Mouse (Mus musculus) cerebellum, adult 11 months (tissue): ENCODE data around the gene C5ar1.
A peak's percentile ranks its signal among the peaks of the same experiment; 100 is the strongest.
"Not testable (repeated sequence)": the region's sequence is repeated elsewhere in the genome, so short reads cannot be mapped to it uniquely, and the experiment has no call there.

ENCODE experiments used
- DNase-seq: peaks from one replicate; pipeline ENCODE4 v3.0.0; 2022

Gene C5ar1

DNA sequence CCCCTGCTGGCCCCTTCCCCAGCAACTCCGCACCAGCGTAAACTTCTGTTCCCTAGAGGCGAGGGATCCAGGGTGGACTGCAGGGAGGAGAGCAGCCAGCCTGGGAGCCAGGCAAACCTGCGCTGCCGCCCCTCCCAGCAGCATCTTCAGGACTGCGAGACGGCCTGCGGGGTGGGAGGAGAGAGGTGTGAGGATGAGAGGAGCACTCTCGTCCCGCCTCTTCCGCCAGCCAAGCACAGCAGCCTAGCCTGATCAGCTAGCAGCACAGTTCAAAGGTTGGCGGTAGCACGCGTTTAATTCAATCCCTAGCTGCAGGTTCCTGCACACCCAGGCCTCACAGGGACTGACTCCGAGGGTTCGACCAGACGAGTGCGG, 14.4 kb upstream of the C5ar1 start:
- DNase-seq = peak; percentile 72

DNA sequence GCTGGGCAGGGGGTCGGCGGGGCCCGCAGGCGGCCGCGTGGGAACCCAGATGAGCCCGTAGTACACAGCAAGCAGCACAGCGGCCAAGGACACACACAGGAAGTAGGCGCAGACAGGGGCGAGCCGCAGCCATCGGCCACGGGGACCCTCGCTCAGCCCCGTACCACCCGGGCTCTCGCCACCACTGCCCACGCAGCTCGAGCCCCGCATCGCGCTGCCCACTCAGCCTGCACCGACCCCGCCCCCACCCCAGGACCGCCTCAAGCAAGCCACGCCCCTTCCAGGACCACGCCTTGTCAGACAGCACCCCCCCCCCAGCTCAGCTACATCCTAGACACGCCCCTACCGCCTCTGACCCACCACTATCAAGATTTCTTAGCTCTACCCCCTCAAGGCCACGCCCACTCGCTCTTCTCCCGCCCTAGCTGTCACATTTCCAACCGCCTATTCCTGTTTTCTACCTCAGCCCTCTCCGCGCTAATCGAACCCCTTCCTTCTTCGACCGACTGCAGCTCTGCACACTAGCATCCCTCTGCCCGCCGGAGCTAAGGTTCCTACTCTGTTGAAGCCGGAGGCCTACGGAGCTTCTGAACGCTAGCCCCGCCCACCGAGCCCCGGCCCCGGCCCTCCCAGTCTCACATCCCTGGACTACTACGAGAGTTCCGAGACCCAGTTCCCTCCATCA, 13.9 kb upstream of the C5ar1 start, which contains the start of gene Inafm1:
Inafm1 (minus strand) TSS at position 537 of the 685 bp plus-strand sequence.
- DNase-seq = peak; percentile 87

DNA sequence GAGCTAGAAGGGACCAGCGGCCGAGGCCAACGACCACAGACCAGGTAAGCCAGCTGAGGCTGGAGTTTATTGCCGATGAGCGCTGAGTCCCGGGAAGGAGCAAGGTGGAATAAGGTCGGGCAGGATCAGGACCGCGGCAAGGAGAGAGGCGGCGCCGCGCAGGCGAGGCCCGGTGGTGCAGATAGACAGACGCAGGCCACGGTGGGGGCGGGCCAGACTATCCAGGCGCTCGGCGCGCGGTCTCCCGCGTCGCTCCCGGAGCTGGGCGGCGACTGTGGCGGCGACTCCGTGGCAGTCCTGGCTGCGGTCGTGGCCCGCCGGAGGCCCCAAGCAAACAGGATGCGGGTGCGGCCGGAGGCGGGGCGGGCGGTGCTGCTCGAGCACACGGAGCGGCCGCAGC, 13.3 kb upstream of the C5ar1 start:
- DNase-seq = peak; percentile 78

DNA sequence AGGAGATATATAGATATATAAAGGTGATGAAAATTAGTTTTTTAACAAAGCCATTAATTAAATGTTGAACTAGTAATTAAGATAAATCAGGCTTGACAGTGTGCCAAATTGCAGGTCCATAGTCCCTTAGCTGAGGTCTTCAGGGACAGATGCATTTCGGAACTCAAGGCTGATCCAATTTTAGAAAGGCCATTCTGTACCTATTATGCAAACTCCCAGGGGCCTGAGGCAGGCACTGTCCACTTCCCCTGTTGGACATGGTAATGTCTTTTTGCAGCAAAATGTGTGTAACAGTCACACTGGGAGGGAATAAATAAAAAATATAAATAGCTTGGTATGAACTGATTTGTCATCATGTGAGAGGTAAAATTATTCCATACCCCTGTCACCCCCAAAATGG, 11.8 kb upstream of the C5ar1 start:
- no peak for DNase-seq

DNA sequence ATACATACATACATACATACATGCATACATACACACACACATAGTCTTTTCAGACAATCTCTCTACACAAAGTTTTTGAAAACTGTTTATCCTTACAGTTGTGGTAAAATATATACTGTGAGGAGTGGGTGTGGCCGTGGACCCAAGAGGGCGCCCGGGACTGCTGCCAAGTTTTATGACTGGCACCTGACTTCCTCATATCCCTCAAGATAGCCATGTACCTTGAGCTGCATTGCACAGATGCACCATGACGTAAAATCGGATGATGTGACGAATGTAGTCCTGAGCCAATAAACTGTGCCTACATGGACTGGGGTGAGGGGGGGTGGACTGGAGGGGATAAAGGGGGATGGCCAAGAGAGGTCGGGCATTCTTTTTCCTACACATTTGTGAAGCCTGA, 7.3 kb upstream of the C5ar1 start:
- not testable (repeated sequence) for DNase-seq

DNA sequence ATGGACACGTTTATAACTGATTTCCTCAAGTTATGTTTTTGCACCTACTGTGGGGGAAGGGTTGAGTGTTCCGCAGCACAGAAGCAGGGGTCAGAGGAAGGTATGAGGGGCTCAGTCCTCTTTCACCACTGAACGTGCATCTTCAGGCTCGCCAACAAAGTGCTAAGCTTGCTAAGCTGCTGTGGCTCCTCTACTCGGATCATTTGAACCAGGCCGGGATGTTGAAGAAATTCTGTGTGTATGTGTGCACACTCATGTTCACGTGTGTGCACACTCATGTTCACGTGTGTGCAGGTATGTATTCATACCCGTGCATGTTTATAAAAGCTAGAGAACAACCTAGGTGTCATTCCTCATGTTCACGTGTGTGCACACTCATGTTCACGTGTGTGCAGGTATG, 6.5 kb upstream of the C5ar1 start:
- DNase-seq = no peak

DNA sequence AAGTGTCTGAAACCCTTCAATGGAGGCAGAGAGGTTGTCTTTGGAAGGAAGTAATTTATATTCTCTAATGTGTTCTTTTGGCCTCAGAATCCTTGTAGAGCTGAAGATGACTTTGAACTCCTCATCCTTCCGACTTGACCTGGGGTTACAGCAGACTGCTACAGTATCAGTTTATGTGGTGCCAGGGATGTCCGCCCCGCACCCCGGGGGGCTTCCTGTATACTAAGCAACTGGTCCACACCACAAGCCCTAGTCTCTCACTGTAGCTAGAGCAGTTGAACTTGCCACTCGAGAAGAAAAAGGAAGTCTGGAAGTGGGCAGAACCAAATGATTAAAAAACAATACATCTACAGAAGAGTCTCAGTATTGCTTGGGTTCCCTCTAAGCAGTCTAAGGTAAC, 4.5 kb upstream of the C5ar1 start:
- no peak for DNase-seq

DNA sequence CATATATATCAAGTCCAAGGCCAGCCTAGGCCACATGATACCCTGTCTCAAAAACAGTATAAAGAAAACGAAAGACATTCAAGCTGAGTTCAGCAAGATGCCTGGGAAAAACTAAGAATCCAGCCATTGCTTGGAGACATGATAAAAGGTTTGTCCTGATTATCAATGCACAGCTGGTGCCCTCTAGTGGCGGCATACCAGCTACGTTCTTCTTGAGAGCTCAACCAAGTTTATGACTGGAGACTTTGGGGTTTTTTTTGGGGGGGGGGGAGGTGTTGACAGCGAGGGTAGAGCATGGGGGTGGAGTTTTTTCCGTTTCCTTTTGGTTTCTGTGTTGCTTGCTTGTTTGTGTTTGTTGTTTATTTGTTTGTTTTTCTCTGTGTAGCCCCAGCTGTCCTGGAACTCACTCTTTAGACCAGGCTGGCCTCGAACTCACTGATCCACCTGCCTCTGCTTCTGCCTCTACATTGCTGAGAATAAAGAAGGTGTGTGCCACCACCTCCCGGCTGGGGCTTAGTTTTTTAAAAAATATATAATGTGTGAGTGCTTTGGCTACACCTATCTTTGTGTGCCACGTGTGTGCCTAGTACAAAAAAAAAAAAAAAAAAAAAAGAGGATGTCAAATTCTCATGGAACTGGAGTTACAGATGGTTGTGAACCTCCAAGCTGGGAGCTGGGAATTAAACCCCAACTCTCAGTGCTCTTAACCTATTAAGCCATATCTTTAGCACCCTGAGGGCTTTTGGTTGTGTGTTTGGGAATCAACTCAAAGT, 3.9 kb upstream of the C5ar1 start:
- DNase-seq = peak; percentile 73

DNA sequence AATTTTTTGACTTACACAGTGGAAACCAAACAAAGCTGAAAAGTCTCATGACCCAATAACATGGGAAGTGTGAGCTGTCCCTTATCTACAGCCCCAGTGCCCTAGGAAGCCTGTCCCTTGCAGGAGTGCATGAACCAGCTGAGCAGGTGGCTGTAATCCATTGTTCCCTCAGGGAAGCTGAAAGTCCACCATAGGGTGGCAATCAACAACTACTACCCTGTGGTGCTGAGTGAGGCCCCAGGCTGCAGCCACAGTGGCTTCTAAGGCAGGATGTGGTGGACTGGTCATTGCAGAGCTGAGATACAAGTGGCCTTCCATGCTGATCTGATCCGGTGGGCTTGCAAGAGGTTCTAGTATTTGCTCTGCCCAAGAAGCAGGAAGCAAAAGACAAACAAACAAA, 1.8 kb upstream of the C5ar1 start:
- no peak for DNase-seq

DNA sequence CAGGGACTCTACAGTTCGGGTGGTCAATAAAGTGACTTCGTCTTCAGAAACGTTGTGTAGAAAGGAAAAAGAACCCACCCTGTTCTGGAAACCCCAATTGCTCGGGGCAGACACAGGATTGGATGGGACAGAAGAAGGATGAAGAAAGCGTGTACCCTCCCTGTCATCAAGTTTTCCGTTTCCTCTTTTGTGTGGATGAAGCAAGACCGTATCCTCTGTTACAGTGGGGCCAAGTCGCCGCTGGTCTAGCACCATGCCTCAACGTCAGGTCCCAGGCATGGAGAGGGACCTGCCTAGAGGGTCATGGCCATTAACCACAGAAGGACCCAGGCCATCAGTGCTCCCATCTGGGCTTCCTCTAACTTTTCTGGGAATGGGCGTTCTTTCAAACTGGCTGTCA, 1.5 kb downstream of the C5ar1 start:
- no peak for DNase-seq

DNA sequence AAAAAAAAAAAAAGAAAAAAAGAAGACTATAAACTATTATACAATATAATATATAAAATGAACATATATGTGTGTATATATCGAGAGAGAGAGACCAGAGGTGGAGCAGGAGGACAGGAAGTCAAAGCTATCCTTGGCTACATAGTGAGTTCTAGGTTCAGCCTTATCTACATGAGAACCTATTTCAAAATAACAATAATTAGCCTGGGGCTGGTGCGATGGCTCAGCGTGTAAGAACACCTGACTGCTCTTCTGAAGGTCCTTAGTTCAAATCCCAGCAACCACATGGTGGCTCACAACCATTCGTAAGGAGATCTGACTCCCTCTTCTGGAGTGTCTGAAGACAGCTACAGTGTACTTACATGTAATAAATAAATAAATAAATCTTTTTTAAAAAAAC, 3.4 kb downstream of the C5ar1 start:
- not testable (repeated sequence) for DNase-seq

DNA sequence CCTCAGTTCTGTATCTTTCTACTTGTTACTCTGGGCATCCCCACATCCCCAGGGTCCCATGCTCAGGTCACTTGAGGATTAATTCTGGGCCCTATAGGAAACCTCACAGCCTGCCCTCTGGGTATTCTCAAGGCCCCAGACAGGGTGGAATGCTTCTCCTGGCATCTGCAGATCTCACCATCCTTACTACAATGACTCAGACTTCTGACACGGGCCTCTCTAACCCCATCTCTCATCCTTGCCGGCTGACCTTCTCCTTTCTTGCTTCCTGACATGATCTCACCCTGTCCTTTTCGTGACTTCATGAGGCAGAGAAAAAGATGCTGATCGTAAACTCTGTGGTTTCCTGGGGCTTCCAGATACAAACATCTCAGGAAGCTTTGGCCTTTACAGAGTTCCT, 5.1 kb downstream of the C5ar1 start:
- no peak for DNase-seq

DNA sequence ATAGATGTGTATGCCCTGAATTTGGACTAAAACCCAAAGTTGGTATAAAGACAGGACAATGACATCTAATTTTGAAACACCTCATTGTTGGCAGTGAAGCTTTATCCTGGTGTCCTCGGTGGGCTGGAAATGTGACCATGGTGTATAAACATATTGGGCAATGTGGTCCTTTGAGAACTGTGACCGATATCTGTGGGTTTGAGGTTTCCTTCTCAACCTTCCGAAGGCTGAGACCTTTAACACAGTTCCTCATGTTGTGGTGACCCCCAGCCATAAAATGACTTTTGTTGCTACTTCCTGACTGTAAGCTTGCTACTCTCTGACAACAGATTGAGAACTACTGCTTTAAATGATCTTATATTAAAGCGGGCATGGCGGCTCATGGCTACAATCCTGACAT, 8.7 kb downstream of the C5ar1 start:
- no peak for DNase-seq

DNA sequence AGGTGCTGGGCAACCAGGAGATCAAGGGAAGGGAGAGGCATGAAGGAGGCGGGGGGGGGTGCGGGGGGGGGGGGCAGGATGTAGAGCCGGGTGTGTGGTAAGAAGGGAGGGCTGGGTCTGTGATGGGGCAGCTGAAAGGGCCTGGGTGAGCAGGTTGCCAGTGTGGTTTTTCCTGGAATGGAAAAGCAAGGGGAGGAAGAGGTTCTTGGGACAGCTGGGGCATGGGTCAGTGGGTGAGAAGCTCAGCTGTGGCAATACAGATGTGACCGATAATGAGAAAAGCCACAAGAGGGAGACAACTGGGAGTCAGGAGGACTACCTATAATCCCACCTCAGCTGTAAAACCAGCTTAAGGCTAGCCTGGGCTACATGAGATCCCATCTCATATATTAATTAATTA, 13.4 kb downstream of the C5ar1 start:
- DNase-seq = no peak

DNA sequence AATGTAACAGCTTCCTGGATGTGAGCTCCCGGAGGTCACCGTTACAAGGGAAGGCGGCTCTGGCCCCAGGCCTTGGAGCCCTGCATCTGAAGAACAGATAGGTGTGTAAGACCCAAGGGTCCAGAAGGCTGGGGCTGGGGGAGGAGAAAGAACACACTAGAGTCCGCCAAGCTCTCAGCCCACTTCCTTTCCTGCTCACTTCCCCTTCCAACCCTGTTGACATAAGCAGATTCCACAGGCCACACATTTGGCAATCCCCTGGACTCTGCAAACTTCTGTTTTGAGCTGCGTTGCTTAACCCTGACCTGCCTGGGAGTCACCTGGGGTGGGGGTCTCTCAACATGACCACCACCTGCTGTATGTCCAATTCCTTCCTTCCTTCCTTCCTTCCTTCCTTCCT, 15.3 kb downstream of the C5ar1 start, which contains the start of gene C5ar2:
C5ar2 (minus strand) TSS at position 88 of the 400 bp plus-strand sequence.
- no peak for DNase-seq

DNA sequence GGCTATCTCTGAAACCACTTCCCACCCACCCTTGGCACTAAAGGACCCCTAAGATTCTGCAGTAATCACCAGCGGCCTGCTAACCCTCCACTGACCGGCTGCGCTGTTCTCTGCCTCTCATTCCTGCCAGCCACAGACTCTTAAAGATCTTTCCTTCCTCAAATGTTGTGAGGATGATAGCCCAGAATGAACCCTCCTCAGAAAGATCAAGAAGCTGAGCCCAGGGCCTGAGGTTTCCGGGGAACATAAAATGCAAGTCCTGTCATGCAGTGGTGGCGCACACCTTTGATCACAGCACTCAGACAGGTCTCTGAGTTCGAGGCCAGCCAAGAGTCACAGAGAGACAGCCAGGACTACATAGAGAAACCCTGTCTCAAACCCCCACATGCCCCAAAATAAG, 17.1 kb downstream of the C5ar1 start:
- no peak for DNase-seq

DNA sequence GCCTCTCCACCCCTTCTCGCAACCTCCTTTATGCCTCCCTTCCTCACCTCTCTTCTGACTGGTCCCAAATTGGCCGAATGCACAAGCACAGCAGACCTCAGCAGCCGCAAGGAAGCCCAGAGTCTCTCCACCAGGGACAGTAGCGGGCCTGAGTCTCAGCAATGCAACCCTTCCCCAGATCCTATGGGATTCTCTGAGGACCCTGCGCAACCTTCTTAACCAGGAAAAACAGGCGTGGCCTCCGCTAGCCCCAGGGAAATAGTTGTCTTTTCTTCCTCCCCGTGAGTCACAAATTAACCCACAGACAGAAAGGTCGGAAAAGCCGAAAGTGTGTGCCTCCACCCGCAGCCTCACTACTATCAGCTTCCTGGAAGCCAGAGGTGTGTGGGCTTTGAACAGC, 17.6 kb downstream of the C5ar1 start:
- DNase-seq = no peak

DNA sequence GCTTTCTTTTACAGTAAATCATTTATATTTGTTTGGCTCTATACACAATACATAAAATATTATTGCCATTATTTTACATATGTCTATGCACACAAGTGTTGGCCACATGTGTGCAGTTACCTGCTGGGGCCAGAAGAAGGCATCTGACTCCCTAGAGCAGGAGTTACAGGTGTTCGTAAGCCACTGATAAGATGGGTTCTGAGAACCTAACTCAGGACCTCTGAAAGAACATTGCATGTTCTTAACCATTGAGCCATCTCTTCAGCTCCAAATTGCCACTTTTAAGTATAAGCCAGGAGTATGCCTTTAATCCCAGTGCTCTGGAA, 18.4 kb downstream of the C5ar1 start:
- no peak for DNase-seq

DNA sequence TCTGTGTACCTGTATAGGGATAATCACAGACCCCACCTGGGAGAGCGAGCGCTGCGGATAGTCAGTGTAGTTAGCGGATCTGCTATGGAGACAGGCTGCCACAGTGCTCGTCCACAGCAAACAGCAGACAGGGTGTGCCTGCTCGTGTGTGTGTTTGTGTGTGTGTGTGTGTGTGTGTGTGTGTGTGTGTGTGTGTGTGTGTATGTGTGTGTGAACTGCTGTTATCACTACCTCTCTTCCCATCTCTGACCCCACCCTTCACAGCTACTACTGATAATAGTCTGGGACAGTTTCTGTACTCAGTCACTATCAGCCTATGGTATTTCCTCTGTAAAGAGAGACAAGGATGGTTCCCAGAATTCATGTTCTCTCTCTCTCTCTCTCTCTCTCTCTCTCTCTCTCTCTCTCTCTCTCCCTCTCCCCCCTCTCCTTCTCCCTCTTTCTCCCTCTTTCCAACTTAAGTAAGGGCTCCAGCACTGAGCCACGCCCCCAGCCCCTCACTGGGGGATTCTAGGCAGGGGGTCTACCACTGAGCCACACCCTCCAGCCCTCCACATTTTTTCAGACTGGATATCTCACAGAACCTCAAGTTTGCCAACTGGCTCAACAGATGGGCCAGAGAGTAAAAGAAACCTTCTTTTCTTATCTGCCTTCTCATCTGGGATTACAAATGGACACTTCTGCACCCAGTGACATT, 18.9 kb downstream of the C5ar1 start:
- DNase-seq = no peak

DNA sequence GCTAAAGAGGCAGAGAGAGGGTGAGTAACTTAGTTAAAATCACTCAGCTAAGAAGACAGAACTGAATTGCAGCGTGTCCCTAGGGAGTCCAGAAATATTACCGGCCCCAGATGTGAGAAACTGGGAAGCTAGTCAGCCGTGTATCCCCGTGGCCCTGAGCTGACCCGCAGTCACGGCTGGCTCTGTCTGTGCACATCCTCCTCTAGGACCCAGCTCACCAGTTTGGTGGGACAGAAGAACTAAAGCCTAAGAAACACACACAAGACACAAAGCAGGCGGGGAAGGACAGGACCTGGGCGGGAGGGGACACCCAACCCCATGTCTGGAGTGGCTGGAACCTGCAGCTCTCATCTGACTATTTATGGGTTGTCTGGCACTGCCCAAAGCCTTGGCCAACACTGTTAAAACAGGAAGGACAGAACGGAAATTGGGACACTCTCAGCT, 19.8 kb downstream of the C5ar1 start:
- peak; percentile 49 for DNase-seq

DNA sequence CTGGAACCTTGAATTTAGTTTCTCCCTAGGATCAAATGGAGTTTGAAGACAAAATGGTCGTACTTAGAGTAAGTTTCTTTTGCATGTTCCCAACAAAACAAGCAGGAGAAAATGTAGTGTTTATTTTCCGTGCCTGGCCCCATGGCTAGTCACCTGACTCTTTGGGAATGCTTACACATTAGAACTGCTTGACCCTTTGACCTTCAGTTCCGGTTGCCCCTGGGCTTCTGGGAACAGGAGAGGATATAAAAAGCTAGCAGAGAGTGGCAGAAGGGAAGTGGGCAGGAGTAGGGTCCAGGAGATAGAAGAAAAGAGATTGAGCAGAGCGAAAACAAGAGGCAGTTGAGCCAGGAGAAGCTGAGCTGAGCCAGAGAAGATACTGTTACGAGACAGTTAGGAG, 29.5 kb downstream of the C5ar1 start:
- no peak for DNase-seq

DNA sequence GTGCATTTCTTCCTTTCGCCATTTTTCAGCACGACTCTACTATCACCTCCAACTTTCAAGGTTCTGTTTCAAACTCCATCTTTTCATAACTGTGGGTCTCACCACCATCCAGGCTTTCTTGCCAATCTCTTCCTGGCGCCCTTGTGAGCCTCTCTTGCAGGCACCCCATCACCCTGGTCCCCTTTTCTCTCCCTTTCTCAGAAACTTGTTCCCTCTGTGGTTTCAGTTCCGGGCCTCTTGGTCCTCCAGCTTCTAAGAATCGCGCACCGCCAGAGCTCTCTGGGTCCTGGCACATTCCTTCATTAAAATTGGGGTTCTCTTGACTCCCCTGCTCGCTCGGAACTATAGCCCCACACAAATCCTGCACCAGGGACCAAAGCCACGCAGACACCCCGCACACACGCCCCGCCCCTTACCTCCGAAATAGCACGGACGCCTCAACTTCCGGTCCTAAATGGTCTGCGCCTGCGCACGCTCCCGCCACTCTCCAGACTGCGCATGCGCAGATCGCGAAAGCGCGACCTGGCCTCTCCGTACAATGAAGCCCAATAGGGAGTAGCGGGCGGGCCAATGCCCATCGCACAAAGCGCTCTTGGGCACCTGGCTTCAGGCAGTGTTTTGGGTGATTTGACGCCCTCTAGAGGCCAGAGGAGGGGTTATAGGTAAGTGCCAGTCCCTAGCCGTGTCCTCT, 37.6 kb downstream of the C5ar1 start, which contains the start of gene Dhx34:
Dhx34 (minus strand) TSS at position 456 of the 691 bp plus-strand sequence.
- DNase-seq = peak; percentile 97

DNA sequence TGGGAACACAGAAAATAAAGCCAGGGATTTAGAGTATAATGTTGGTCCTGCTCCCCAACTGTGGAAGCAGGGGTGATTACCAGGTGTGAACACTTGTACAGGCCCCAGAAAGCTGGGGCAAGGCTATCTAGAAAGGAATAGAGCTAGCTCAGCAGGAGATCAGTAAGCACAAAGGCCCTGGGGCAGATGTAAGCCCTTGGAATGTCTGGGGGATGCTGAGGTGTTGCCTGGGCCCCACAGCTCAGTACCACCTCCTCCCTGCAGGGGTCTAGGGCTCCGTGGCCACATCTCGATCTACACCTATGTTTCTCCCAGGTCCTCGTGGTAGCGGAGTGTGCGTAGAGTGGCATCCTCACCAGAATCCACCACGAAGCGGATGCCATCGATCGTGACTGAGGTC, 45.4 kb downstream of the C5ar1 start:
- DNase-seq = no peak
